In genomic region chr13:55330567-55331400, GRCm38 (mm10) we compare ENCODE assay signal across 8 mouse cellular contexts. TPM values are rescaled to one million over a fixed set of nuclear protein-coding genes. Genes with fewer than 3 reads are reported as not detected.
A peak's percentile ranks its signal among the peaks of the same experiment; 100 is the strongest.
DNase-seq lines count a peak whose midpoint lies in the region; ATAC-seq and TF ChIP-seq lines count a peak whose summit lies in the region.

No protein-coding gene starts in this region.

- peak overlapping the region; percentile 84 for H3K9ac ChIP-seq in liver, embryonic 12.5 days

- peaks cover 52% of the 10 kb centered on the region for H3K4me1 ChIP-seq in liver, embryonic 12.5 days
- peaks cover 8% of the 10 kb centered on the region for H3K4me1 ChIP-seq in lung, adult 2 months (ENCODE audit: control insufficient read depth, insufficient read depth, low read length)

- H3K79me3 ChIP-seq in C2C12 (ENCODE audit: low read depth) = peaks cover 5% of the 10 kb centered on the region

- peak overlapping the region; percentile 46 for H3K4me3 ChIP-seq in C2C12 (ENCODE audit: insufficient read depth, poor library complexity, severe bottlenecking)
- H3K4me3 ChIP-seq in liver, embryonic 12.5 days = peak overlapping the region; percentile 77
- no peak overlapping the region for H3K4me3 ChIP-seq in lung, adult 2 months (replicated peaks; ENCODE audit: extremely low read depth, low read depth, low read length)

- H3ac ChIP-seq in C2C12 (ENCODE audit: control insufficient read depth, insufficient read length, low read depth) = no peak overlapping the region

- H3K4me2 ChIP-seq in liver, embryonic 12.5 days = peak overlapping the region; percentile 78

- peaks cover 16% of the 10 kb centered on the region for H3K79me2 ChIP-seq in C2C12 (ENCODE audit: control insufficient read depth, insufficient read depth)

- H3K27me3 ChIP-seq in C2C12 (ENCODE audit: control insufficient read depth, insufficient read depth, insufficient read length) = no peaks in the 10 kb centered on the region
- H3K27me3 ChIP-seq in liver, embryonic 12.5 days (replicated peaks) = 0 out of 2 replicates have a peak, but pooled peaks cover 19% of the 10 kb centered on the region

- peak overlapping the region; percentile 92 for H3K27ac ChIP-seq in liver, embryonic 12.5 days

- H3K36me3 ChIP-seq in C2C12 (ENCODE audit: control insufficient read depth, insufficient read depth) = peaks cover 5% of the 10 kb centered on the region
- peaks cover 24% of the 10 kb centered on the region for H3K36me3 ChIP-seq in liver, embryonic 12.5 days

- peak; percentile 26 for TF ChIP-seq CTCF in C2C12 (IDR thresholded peaks at IDR 0.05; ENCODE audit: control insufficient read depth, insufficient read depth, insufficient read length)
- no peak for TF ChIP-seq CTCF in lung, adult 2 months (IDR thresholded peaks at IDR 0.05; ENCODE audit: insufficient read depth, low read length)

- WGBS in liver, embryonic 12.5 days (ENCODE audit: insufficient replicate concordance) = 47% methylated on average over 14 of the region's 14 CpGs
- 51% methylated on average over 14 of the region's 14 CpGs for WGBS in lung, adult 2 months

- peak; percentile 27 for DNase-seq in embryo, embryonic 10 days (ENCODE audit: low spot score)
- no peak for DNase-seq in embryo, embryonic 9.5 days (ENCODE audit: extremely low spot score)
- DNase-seq in left cerebral cortex, adult 9 months (ENCODE audit: low spot score in 2 of 2) = no peak
- DNase-seq in kidney, postnatal 25 days = no peak
- DNase-seq in lung, adult 2 months = no peak

- H3K9me3 ChIP-seq in liver, embryonic 12.5 days (replicated peaks) = no peaks in the 10 kb centered on the region

- no peak for TF ChIP-seq POLR2A in lung, adult 2 months (IDR thresholded peaks at IDR 0.05; ENCODE audit: borderline replicate concordance, extremely low read depth, low read depth, low read length)

- peak; percentile 70; the same call in 1 of the 2 replicates for ATAC-seq in erythroid progenitor cell, adult 5-6 weeks (replicated peaks; ENCODE audit: low FRiP score, poor library complexity, severe bottlenecking)
- ATAC-seq in liver, embryonic 12.5 days = no peak

TF ChIP-seq in C2C12, 6 proteins besides CTCF, POLR2A, EP300 and RAD21:
- TF ChIP-seq MAX (IDR thresholded peaks at IDR 0.05) (no peak), MYOD1 (IDR thresholded peaks at IDR 0.05; ENCODE audit: control insufficient read depth, insufficient read length, low read depth) (peak; percentile 53), FOSL1 (IDR thresholded peaks at IDR 0.05; ENCODE audit: insufficient read depth, low read length, poor library complexity, severe bottlenecking) (no peak), USF1 (IDR thresholded peaks at IDR 0.05; ENCODE audit: low read depth) (peak; percentile 92)

RNA-seq across cellular contexts. Expression of gene Mxd3, which starts 1.2 kb away (rescaled TPM):
- polyA plus RNA-seq in C2C12 (2012; fragmentation: generic; extraction: Trizol) = 49.8 TPM
- 293 and 332 TPM in 2 replicates for total RNA-seq in erythroid progenitor cell, adult 5-6 weeks (2015; ENCODE audit: low replicate concordance)
- 162 and 195 TPM in 2 replicates for total RNA-seq in erythroid progenitor cell, adult 5-6 weeks (2017; ENCODE audit: low replicate concordance)
- polyA plus RNA-seq in liver, embryonic 12.5 days (2016; fragmentation: Nextera tagmentation; extraction: Ambion mirVana) = 18.5 and 19.7 TPM in 2 replicates
- polyA plus RNA-seq in lung, adult 2 months (2012; rRNA removed) = 1.5 and 2.7 TPM in 2 replicates

RNA-seq across cellular contexts. Expression of gene Rab24, which starts 9.0 kb away (rescaled TPM):
- polyA plus RNA-seq in C2C12 (2012; fragmentation: generic; extraction: Trizol) = 54.3 TPM
- total RNA-seq in erythroid progenitor cell, adult 5-6 weeks (2015; ENCODE audit: low replicate concordance) = 83.3 and 153 TPM in 2 replicates
- total RNA-seq in erythroid progenitor cell, adult 5-6 weeks (2017; ENCODE audit: low replicate concordance) = 19.8 and 40.4 TPM in 2 replicates
- polyA plus RNA-seq in liver, embryonic 12.5 days (2016; fragmentation: Nextera tagmentation; extraction: Ambion mirVana) = 57.6 and 64.1 TPM in 2 replicates
- 60.4 and 69.2 TPM in 2 replicates for polyA plus RNA-seq in lung, adult 2 months (2012; rRNA removed)

RNA-seq across cellular contexts. Expression of gene Prelid1, which starts 10.5 kb away (rescaled TPM):
- 499 TPM for polyA plus RNA-seq in C2C12 (2012; fragmentation: generic; extraction: Trizol)
- 81.3 and 131 TPM in 2 replicates for total RNA-seq in erythroid progenitor cell, adult 5-6 weeks (2015; ENCODE audit: low replicate concordance)
- 30.9 and 39.1 TPM in 2 replicates for total RNA-seq in erythroid progenitor cell, adult 5-6 weeks (2017; ENCODE audit: low replicate concordance)
- polyA plus RNA-seq in liver, embryonic 12.5 days (2016; fragmentation: Nextera tagmentation; extraction: Ambion mirVana) = 290 and 318 TPM in 2 replicates
- 216 and 247 TPM in 2 replicates for polyA plus RNA-seq in lung, adult 2 months (2012; rRNA removed)

RNA-seq across cellular contexts. Expression of gene Lman2, which starts 31.8 kb away (rescaled TPM):
- 81.4 TPM for polyA plus RNA-seq in C2C12 (2012; fragmentation: generic; extraction: Trizol)
- total RNA-seq in erythroid progenitor cell, adult 5-6 weeks (2015; ENCODE audit: low replicate concordance) = 45.7 and 55.1 TPM in 2 replicates
- 56.6 and 75.6 TPM in 2 replicates for total RNA-seq in erythroid progenitor cell, adult 5-6 weeks (2017; ENCODE audit: low replicate concordance)
- 85.4 and 87.9 TPM in 2 replicates for polyA plus RNA-seq in liver, embryonic 12.5 days (2016; fragmentation: Nextera tagmentation; extraction: Ambion mirVana)
- 76.2 and 80.8 TPM in 2 replicates for polyA plus RNA-seq in lung, adult 2 months (2012; rRNA removed)

RNA-seq across cellular contexts. Expression of gene Rgs14, which starts 38.7 kb away (rescaled TPM):
- 0.08 TPM for polyA plus RNA-seq in C2C12 (2012; fragmentation: generic; extraction: Trizol)
- total RNA-seq in erythroid progenitor cell, adult 5-6 weeks (2015; ENCODE audit: low replicate concordance) = 9.0 and 14.7 TPM in 2 replicates
- 4.2 and 7.9 TPM in 2 replicates for total RNA-seq in erythroid progenitor cell, adult 5-6 weeks (2017; ENCODE audit: low replicate concordance)
- 1.9 and 2.5 TPM in 2 replicates for polyA plus RNA-seq in liver, embryonic 12.5 days (2016; fragmentation: Nextera tagmentation; extraction: Ambion mirVana)
- 11.7 and 11.8 TPM in 2 replicates for polyA plus RNA-seq in lung, adult 2 months (2012; rRNA removed)
